Mouse (Mus musculus) bone marrow macrophage, adult 2 months (primary cell): ENCODE measurements around the gene Mga. TPM values are rescaled to one million over a fixed set of nuclear protein-coding genes. Genes with fewer than 3 reads are reported as not detected.
A peak's percentile ranks its signal among the peaks of the same experiment; 100 is the strongest.

Experiments
- H3K27ac ChIP-seq: 2 replicates; pipeline ENCODE4 v1.5.1; 2012; ENCODE audit warnings: low read depth, low read length; ENCODE audit not compliant: insufficient read depth
- H3K4me1 ChIP-seq: 2 replicates; pipeline ENCODE4 v1.6.1; 2012; ENCODE audit warnings: low read length; ENCODE audit not compliant: control insufficient read depth, insufficient read depth
- H3K4me3 ChIP-seq: 2 replicates; pipeline ENCODE4 v1.5.1; 2012; ENCODE audit warnings: mild to moderate bottlenecking, low read length, moderate library complexity; ENCODE audit not compliant: insufficient read depth
- CTCF ChIP-seq: IDR thresholded peaks from 2 replicates; pipeline ENCODE4 v1.5.1; 2012; ENCODE audit warnings: low read depth, mild to moderate bottlenecking, low read length, moderate library complexity
- POLR2A ChIP-seq: IDR thresholded peaks from 2 replicates; pipeline ENCODE4 v1.6.1; 2012; ENCODE audit warnings: mild to moderate bottlenecking, low read depth, low read length, borderline replicate concordance
- polyA plus RNA-seq: library from polyadenylated mRNA; stranded (reverse); fragments of >200 nt; gene quantifications from 2 replicates; pipeline ENCODE4 v1.2.4, GENCODE M21; 2012; ENCODE audit not compliant: missing spikeins, insufficient read depth, insufficient read length

Mga gene
- polyA plus RNA-seq, 1 experiment, result 30.3 TPM

- no peak for TF ChIP-seq POLR2A
- Histone ChIP-seq H3K4me3 (peak overlapping the region; percentile 74), H3K27ac (peak overlapping the region; percentile 79)
Observed at GRCm38 (mm10) chr2:119898141-119898594, 1.1 kb downstream of the Mga start.

DNA sequence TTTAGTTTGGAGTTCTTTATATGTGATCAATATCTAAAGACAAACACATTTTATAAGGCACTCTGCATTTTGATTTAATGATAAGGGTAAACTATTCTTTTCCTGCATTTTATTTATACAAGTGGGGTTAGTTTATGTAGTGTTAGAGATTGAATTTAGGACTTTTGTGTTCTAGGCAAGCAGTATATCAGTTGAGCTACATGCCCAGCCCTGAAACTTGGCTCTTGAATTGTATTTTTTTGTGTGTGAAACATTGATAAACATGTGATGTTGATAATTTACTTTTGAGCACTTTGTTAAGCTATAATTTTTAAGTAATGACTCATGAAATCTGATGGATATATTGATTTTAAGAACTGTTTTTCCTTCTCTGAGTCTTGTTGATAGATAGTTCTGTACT, 19.0 kb downstream of the Mga start:
- H3K27ac ChIP-seq, result no peak overlapping the region
- TF ChIP-seq CTCF (no peak), POLR2A (no peak)
- no peaks in the 10 kb centered on the region; the same call in 1 of the 2 replicates for H3K4me1 ChIP-seq
- H3K4me3 ChIP-seq, result no peak overlapping the region

More at GRCm38 (mm10) chr2:119898141-119898594, 1.1 kb downstream of the Mga start:
- H3K4me1 ChIP-seq, result peaks cover 13% of the 10 kb centered on the region

DNA sequence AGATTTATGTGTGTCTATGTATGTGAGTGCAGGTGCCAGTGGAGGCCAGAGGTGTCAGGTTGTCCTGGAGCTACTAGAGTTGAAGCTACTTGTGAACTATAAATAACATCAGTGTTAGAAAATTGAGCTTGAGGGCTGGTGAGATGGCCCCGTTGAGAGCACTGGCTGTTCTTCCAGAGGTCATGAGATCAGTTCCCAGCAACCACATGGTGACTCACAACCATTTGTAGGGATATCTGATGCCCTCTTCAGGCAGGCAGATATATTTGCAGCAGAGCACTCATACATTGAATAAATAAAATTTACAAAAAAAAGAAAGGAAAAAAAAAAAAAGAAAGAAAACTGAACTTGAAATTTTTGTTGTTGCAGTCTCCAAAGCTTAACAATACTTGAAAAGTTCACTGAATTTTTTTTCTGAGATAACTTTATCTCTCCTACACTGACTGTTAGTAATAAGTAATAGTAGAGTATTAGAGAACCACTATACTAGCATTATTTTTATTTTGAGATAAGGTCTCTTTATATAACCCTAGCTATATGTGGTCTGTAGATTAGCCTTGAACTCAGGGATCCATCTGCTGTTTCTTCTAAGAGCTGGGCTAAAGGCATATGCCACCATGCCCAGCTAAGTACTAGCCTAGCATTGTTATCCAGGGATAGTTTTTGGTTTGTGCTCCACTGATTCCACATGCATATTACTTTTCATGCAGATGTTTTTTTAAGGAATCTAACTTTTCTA, 20.8 kb downstream of the Mga start:
- Histone ChIP-seq H3K4me1 (no peaks in the 10 kb centered on the region; the same call in 1 of the 2 replicates), H3K4me3 (no peak overlapping the region), H3K27ac (no peak overlapping the region)
- TF ChIP-seq CTCF (no peak), POLR2A (no peak)

GRCm38 (mm10) chr2:119970571-119970970, 73.5 kb downstream of the Mga start:
- TF ChIP-seq POLR2A, result no peak
- no peak for TF ChIP-seq CTCF
- Histone ChIP-seq H3K27ac (no peak overlapping the region), H3K4me3 (no peak overlapping the region), H3K4me1 (peaks cover 8% of the 10 kb centered on the region)

GRCm38 (mm10) chr2:119971316-119971715, 74.3 kb downstream of the Mga start:
- no peak for TF ChIP-seq CTCF
- no peak for TF ChIP-seq POLR2A
- H3K4me1 ChIP-seq, result peaks cover 8% of the 10 kb centered on the region
- H3K4me3 ChIP-seq, result no peak overlapping the region
- H3K27ac ChIP-seq, result no peak overlapping the region

DNA sequence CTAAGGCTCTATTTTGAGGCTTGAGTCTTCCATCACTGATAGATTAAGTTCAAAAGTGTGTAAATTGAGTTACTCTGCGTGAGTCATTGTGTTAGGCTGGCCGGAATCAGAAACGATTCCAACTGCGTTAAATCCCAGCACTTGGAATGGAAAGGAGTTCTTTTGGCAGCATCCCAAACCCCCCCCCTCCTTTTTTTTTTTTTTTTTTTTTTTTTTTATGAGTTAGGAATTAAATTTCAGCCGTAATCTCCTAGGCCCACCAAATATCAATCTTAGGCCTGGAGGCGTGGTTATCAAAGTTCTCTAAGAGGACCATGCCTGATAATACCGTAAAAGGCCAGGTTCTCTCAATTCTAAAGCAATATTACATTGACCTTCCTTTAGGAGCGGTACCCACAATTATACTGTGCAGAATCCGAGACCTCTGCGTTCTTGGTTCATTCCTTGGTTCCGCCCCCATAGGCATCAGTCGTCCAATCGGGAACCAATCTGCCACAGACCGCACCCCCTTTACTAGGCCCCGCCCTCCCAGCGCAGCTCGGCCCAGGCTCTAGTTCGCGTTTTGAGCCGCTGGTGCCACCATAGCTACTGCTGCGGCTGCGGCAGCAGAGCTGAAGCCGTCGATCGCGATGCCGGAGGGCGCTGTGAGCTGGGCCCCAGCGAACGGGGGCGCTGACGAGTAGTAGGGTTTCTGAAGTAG, 75.0 kb downstream of the Mga start:
- Histone ChIP-seq H3K4me1 (peaks cover 8% of the 10 kb centered on the region), H3K4me3 (peak overlapping the region; percentile 80), H3K27ac (0 out of 2 replicates have a peak overlapping the region, but pooled peaks have one; percentile 11)
- no peak for TF ChIP-seq POLR2A
- TF ChIP-seq CTCF, result no peak

DNA sequence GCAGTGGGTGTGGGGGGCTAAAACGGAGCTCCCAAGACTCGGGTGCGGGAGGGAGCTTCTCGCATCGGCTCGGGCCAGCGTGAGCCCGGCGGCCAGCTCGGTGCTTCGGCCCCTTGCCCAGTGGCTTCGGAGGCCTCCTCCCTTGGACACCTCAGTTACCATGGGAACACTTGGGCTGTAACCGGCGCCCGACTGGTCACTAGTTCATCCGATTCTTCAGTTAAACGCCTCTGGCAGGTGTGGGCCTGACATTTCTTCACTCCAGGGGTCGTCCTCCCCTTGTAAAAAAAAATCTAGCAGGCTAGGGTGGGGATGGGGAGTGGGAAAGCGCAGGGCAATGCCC, 75.5 kb downstream of the Mga start, which contains the start of gene Mapkbp1:
Gene Mapkbp1 (plus strand): TSS at position 163 of the 343 bp plus-strand sequence.
- 0 out of 2 replicates have a peak within 1 kb of the TSS, but pooled peaks have one; percentile 11 for H3K27ac ChIP-seq
- TF ChIP-seq CTCF (no peak), POLR2A (no peak)
- peaks cover 8% of the 10 kb centered on the region for H3K4me1 ChIP-seq
- peak within 1 kb of the TSS; percentile 80 for H3K4me3 ChIP-seq

GRCm38 (mm10) chr2:119980343-119980986, 83.4 kb downstream of the Mga start:
- no peak overlapping the region for H3K4me3 ChIP-seq
- H3K4me1 ChIP-seq, result no peaks in the 10 kb centered on the region
- TF ChIP-seq CTCF (no peak), POLR2A (no peak)
- no peak overlapping the region for H3K27ac ChIP-seq

- TF ChIP-seq POLR2A, result no peak
- TF ChIP-seq CTCF, result no peak
- Histone ChIP-seq H3K27ac (no peak overlapping the region), H3K4me1 (no peaks in the 10 kb centered on the region)
Observed at GRCm38 (mm10) chr2:119981631-119982030, 84.6 kb downstream of the Mga start.

More at GRCm38 (mm10) chr2:119981631-119982030, 84.6 kb downstream of the Mga start:
- no peak overlapping the region for H3K4me3 ChIP-seq
